Mouse (Mus musculus) ES-E14 (cell line): Measurements from ENCODE around the gene Ccpg1.

Experiments
- MAFK ChIP-seq: IDR thresholded peaks from 2 replicates; pipeline ENCODE4 v1.6.1; 2014; ENCODE audit warnings: mild to moderate bottlenecking, low read depth, low read length, inconsistent platforms; ENCODE audit not compliant: insufficient read depth
- ZC3H11A ChIP-seq: IDR thresholded peaks from 2 replicates; pipeline ENCODE4 v1.6.1; 2012; ENCODE audit warnings: low read depth, mild to moderate bottlenecking, inconsistent platforms, low read length, borderline replicate concordance

DNA sequence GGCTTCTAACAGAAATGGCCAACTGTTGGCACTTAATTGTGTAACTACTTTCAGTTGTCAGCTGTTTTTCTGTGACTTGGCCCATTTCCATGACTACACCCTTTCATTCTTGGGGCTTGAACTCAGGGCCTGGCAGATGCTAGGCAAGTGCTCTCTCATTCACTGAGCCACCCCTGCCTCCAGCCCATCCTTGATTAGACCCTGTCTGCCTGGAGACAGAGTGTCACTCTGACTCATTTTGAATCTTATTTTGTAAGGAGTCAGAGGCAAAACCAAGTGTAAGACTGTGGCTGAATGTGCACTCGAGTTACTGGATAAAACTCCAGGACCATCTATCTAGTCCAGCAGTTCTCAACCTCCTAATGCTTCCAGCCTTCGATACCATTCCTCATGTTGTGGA lies 62.7 kb downstream of the Ccpg1 start:
- no peak for TF ChIP-seq MAFK
- TF ChIP-seq ZC3H11A = no peak
